Mouse (Mus musculus) neural tube, embryonic 15.5 days (tissue): ENCODE data around the gene Csnk2b. TPM values are rescaled to one million over a fixed set of nuclear protein-coding genes. Genes with fewer than 3 reads are reported as not detected.

Experiments
- ATAC-seq: fragments of 200-750 bp; cut with Nextera tagmentation; 2 replicates; pipeline ENCODE4 v1.8.0; 2017; ENCODE audit warnings: mild to moderate bottlenecking, moderate TSS enrichment, moderate library complexity; ENCODE audit not compliant: low FRiP score
- H3K27ac ChIP-seq: fragments of 300-500 bp; sonication (generic); replicated peaks from 2 replicates; pipeline ENCODE4 v1.5.1; 2015; ENCODE audit warnings: mild to moderate bottlenecking, inconsistent platforms
- H3K27me3 ChIP-seq: fragments of 300-500 bp; sonication (generic); replicated peaks from 2 replicates; pipeline ENCODE4 v1.6.1; 2015; ENCODE audit warnings: inconsistent platforms
- H3K36me3 ChIP-seq: fragments of 300-500 bp; sonication (generic); 2 replicates; pipeline ENCODE4 v1.6.1; 2015; ENCODE audit warnings: inconsistent platforms
- H3K4me1 ChIP-seq: fragments of 300-500 bp; sonication (generic); 2 replicates; pipeline ENCODE4 v1.6.1; 2015; ENCODE audit warnings: inconsistent platforms
- H3K4me2 ChIP-seq: fragments of 300-500 bp; sonication (generic); 2 replicates; pipeline ENCODE4 v1.6.1; 2015; ENCODE audit warnings: inconsistent platforms, mild to moderate bottlenecking, moderate library complexity
- H3K4me3 ChIP-seq: fragments of 300-500 bp; sonication (generic); replicated peaks from 2 replicates; pipeline ENCODE4 v1.5.1; 2015; ENCODE audit warnings: mild to moderate bottlenecking, inconsistent platforms
- H3K9ac ChIP-seq: fragments of 300-500 bp; sonication (generic); replicated peaks from 2 replicates; pipeline ENCODE4 v1.6.1; 2015; ENCODE audit warnings: mild to moderate bottlenecking, inconsistent platforms
- H3K9me3 ChIP-seq: fragments of 300-500 bp; sonication (generic); replicated peaks from 2 replicates; pipeline ENCODE4 v1.6.1; 2016; ENCODE audit warnings: inconsistent platforms
- WGBS: fragments of 180-500 bp; shearing (Covaris S2); methylation state at CpG from one replicate; pipeline ENCODE4 v1.1.7; 2015; ENCODE audit warnings: mixed read lengths; 5-methylcytosine and 5-hydroxymethylcytosine counted together
- polyA plus RNA-seq: library from polyadenylated mRNA; unstranded; fragments of >200 nt; fragmentation: Nextera tagmentation; extraction: Ambion mirVana; gene quantifications from 2 replicates; pipeline ENCODE4 v1.2.1, GENCODE M21; 2015

Csnk2b gene
- polyA plus RNA-seq, 1 experiment from 2014 or later: 350 TPM

DNA sequence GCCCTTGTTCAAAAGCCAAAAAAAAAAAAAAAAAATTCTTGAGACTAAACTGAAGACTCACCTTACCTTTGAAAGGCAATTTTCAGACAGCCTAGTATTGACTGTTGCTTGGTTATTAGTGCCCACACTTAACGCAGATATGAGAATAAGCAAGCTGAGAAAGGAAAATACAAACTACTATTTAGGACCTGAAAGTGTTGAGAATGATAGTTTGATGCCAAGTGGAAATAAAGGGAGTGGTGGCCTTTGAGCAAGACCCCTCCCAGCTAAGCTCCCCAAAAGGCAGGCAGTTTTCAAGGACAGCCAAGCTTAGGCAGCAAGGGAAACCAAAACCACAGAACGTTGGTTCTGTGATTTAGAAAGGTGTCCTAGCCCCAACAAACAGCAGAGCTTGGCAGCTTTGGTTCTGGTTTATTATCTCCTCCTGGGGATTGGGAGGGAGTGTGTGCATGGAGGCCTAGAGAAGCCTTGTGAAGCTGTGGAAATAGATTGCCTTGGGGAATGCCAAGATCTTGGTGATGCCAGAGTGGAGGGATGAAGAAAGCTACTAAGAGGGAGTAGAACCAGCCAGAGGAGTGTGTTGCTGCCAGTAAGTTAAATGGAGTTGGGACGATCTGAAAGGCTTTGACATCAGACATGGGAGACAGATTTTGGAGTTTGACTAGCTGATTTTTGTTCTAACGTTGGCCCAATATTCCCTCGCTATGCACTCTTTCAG lies 26.2 kb upstream of the Csnk2b start:
- H3K4me1 ChIP-seq: 0 out of 2 replicates have a peak, but pooled peaks cover 5% of the 10 kb centered on the region
- H3K27ac ChIP-seq: 0 out of 2 replicates have a peak overlapping the region, but pooled peaks have one; percentile 41
- H3K4me2 ChIP-seq: no peak overlapping the region
- H3K27me3 ChIP-seq: no peaks in the 10 kb centered on the region
- no peak overlapping the region for H3K9ac ChIP-seq
- H3K36me3 ChIP-seq: peaks cover 96% of the 10 kb centered on the region
- no peaks in the 10 kb centered on the region for H3K9me3 ChIP-seq
- no peak for ATAC-seq
- WGBS: 65% methylated on average over 5 of the region's 5 CpGs
- no peak overlapping the region for H3K4me3 ChIP-seq

DNA sequence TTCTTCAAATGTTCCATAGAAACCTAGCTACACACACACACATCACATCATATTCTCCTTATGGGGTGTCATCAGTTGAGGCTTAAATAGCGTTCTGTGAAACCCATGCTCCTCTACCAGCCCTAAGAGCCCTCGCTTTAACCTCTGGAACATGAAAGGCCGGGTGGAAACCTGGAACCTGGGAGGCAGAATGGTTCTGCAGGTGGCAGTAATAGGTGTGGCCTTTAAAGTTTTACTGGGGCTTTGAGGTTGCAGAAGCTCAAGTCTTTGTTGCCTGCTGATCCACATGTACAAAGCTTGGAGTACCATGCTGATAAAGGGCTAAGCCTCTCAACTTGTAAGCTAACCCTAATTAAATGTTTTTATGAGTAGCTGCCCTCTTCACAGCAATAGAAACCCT lies 25.5 kb upstream of the Csnk2b start:
- Histone ChIP-seq H3K4me2 (no peak overlapping the region), H3K4me1 (0 out of 2 replicates have a peak, but pooled peaks cover 5% of the 10 kb centered on the region), H3K27me3 (no peaks in the 10 kb centered on the region), H3K9ac (no peak overlapping the region), H3K36me3 (peaks cover 96% of the 10 kb centered on the region), H3K4me3 (no peak overlapping the region), H3K9me3 (no peaks in the 10 kb centered on the region), H3K27ac (no peak overlapping the region; the same call in 1 of the 2 replicates)
- no peak for ATAC-seq
- WGBS: 62% methylated on average over 3 of the region's 3 CpGs

DNA sequence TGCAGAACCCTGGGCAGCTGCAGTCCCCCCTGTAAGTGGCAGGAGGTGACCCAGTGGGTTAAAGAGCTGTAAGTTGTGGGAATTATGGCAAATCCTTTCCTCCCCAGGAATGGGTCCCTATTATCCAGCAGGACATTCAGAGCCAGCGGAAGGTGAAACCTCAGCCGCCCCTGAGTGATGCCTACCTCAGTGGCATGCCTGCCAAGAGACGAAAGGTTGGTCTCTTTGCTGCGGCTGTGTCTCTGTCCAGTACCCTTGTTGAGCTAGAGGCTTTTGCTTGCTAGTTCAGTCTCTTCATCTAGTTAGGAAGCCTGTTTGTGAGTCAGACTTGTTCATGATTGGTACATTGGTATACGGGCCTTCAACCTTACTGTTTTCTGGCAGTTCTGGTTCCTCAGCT lies 24.3 kb upstream of the Csnk2b start:
- H3K27me3 ChIP-seq: no peaks in the 10 kb centered on the region
- H3K9me3 ChIP-seq: no peaks in the 10 kb centered on the region
- H3K9ac ChIP-seq: no peak overlapping the region
- peaks cover 97% of the 10 kb centered on the region for H3K36me3 ChIP-seq
- H3K4me3 ChIP-seq: no peak overlapping the region
- 0 out of 2 replicates have a peak, but pooled peaks cover 5% of the 10 kb centered on the region for H3K4me1 ChIP-seq
- WGBS: 91% methylated on average over 5 of the region's 5 CpGs
- H3K4me2 ChIP-seq: no peak overlapping the region
- no peak for ATAC-seq
- no peak overlapping the region for H3K27ac ChIP-seq

DNA sequence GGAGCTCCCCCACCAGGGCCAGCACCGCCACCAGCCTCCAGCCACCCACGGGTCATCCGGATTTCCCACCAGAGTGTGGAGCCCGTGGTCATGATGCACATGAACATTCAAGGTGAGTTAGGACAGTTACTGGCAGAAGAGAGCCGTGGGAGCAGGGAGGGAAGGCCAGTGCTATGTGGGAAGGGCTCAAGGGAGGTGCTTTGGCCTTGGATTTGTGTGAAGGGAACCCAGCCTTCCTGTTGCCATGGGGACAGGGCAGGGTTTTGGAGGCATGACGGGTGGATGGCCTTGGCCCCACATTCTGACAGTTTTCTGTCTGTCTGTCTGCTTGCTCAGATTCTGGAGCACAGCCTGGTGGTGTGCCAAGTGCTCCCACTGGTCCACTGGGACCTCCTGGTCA lies 20.1 kb upstream of the Csnk2b start:
- peaks cover 18% of the 10 kb centered on the region for H3K4me1 ChIP-seq
- H3K36me3 ChIP-seq: peaks cover 86% of the 10 kb centered on the region
- H3K9ac ChIP-seq: no peak overlapping the region
- no peak overlapping the region for H3K27ac ChIP-seq
- no peak overlapping the region for H3K4me3 ChIP-seq
- H3K4me2 ChIP-seq: no peak overlapping the region
- 91% methylated on average over 6 of the region's 6 CpGs for WGBS
- ATAC-seq: no peak
- H3K9me3 ChIP-seq: no peaks in the 10 kb centered on the region
- no peaks in the 10 kb centered on the region for H3K27me3 ChIP-seq

DNA sequence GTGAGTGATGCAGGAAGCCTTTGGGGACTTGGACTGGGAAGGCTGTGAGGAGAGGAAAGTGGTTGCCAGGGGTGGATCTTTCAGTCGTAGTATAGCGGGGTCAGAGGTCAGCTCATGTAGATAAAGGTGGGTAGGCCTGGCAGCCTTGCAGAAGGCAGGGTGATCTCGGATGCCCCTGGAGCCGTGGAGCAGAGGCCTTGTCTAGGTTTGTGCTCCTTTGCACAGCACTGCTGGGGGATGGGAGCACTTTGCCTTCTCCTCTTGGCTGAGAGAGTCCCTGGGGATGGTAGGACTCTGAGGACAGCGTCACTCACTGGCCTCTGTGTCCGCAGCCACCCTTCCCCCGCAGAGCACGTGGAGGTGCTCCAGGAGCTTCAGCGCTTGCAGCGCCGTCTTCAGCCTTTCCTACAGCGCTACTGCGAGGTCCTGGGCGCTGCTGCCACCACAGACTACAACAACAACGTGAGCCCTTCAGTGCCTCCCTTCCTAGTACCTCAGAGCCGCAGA lies 18.7 kb upstream of the Csnk2b start:
- ATAC-seq: no peak
- Histone ChIP-seq H3K9ac (no peak overlapping the region), H3K27me3 (no peaks in the 10 kb centered on the region), H3K36me3 (peaks cover 72% of the 10 kb centered on the region), H3K4me2 (no peak overlapping the region), H3K9me3 (no peaks in the 10 kb centered on the region), H3K27ac (no peak overlapping the region), H3K4me3 (no peak overlapping the region), H3K4me1 (peaks cover 27% of the 10 kb centered on the region)
- WGBS: 81% methylated on average over 16 of the region's 16 CpGs

DNA sequence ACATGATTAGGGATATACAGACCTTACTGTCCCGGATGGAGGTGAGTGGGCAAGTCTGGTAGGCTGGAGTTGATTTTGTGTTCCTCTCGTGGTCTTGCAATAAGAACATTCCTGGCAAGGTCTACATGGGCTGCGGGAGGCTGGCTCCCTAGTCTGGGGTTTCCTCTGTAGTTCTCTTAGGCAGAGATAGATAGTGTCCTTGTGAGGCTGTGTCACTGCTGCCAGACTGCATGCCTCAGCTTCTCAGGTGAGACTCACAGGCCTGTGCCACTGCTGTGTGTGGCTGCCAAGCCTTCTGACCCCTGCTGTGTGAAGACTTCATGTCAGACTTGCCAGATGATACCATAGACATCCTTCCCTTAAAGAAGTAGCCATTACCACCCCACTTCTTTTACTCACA lies 17.4 kb upstream of the Csnk2b start:
- no peaks in the 10 kb centered on the region for H3K9me3 ChIP-seq
- 94% methylated on average over 3 of the region's 3 CpGs for WGBS
- H3K4me2 ChIP-seq: no peak overlapping the region
- no peaks in the 10 kb centered on the region for H3K27me3 ChIP-seq
- ATAC-seq: no peak
- no peak overlapping the region for H3K4me3 ChIP-seq
- no peak overlapping the region for H3K27ac ChIP-seq
- no peak overlapping the region for H3K9ac ChIP-seq
- peaks cover 59% of the 10 kb centered on the region for H3K36me3 ChIP-seq
- peaks cover 29% of the 10 kb centered on the region for H3K4me1 ChIP-seq

DNA sequence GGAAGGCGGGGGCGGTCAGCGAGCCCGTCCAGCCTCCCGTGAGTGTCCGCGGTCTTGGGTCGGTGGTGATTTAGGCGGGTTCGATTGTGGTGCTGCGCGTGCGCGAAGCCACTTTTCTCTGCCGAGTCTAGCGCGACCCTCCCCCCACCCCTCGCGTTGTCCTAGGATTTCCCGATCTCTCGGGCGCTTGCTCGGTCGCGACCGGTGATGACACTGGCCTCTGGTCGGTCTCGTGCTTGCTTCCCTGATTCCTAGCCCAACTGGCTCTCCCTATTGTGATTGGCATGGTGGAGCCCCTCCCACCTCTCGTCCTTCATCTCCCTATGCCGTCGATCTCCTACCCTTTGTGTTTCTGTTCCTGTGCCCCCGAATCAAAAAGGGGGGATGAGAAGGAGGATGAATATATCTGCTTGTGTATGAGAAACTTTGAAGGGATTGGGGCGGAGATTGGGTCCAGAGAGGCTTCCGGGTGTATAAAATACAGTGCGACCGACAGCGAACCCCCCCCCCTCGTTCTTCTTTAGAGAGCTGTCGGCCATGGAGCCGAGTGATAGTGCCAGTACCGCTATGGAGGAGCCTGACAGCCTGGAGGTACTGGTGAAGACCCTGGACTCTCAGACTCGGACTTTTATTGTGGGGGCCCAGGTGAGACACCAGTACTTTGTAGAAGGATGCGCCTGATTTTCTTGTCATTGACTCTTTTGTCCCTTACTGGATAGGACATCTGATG lies 13.9 kb upstream of the Csnk2b start:
- peaks cover 35% of the 10 kb centered on the region for H3K4me1 ChIP-seq
- H3K9ac ChIP-seq: peak overlapping the region; percentile 78
- H3K27ac ChIP-seq: peak overlapping the region; percentile 98
- H3K4me3 ChIP-seq: peak overlapping the region; percentile 73
- H3K9me3 ChIP-seq: no peaks in the 10 kb centered on the region
- H3K36me3 ChIP-seq: peaks cover 26% of the 10 kb centered on the region
- WGBS: 1% methylated on average over 43 of the region's 43 CpGs
- peak; percentile 74 for ATAC-seq
- H3K27me3 ChIP-seq: no peaks in the 10 kb centered on the region
- peak overlapping the region; percentile 89 for H3K4me2 ChIP-seq

DNA sequence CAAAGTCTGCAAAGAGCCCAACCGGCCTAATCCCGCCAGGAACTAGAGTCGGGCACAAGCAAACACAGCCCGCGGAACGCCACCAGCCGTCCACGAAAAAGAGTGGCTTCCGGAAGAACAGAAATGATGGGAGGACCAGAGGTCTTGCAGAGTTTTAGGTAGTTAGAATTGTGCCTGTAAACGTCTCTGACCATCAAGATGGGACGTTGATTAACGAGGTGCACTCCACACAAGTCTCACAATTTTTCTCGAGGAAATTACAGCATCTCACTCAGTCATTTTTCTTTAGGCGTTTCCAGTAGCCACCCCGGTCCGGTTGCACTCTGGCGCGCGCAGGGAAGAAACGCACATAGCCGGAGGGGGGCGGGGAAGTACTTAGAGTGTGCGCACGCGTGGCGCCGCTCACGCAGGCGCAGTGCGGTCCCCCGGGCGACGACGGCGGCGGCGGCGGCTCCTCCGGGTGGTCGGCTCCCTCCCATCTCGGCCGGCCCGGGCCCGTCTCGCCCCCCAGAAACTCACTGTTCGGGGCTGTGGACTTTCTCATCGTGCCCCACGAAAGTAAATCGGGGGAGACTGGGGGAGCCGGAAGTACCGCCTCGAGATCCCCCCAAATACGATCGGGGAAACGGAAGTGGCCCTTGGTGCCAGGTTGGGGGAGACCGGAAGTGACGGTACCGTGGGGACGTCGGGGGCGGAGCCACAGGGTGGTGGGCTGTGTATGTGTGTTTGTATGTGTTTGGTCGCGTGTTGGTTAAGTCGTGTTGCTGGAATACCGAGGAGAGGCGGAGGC lies 13.1 kb upstream of the Csnk2b start, which contains the start of gene Bag6:
Gene Bag6, plus strand, starts transcription at position 378 of the 790 bp plus-strand sequence.
- H3K9ac ChIP-seq: peak within 1 kb of the TSS; percentile 78
- peak within 1 kb of the TSS; percentile 73 for H3K4me3 ChIP-seq
- peak; percentile 95 for ATAC-seq
- H3K36me3 ChIP-seq: peaks cover 21% of the 10 kb centered on the region
- H3K9me3 ChIP-seq: no peaks in the 10 kb centered on the region
- H3K27ac ChIP-seq: peak within 1 kb of the TSS; percentile 98
- peak within 1 kb of the TSS; percentile 89 for H3K4me2 ChIP-seq
- WGBS: under 1% methylated on average over 66 of the region's 66 CpGs
- no peaks in the 10 kb centered on the region for H3K27me3 ChIP-seq
- peaks cover 35% of the 10 kb centered on the region for H3K4me1 ChIP-seq

DNA sequence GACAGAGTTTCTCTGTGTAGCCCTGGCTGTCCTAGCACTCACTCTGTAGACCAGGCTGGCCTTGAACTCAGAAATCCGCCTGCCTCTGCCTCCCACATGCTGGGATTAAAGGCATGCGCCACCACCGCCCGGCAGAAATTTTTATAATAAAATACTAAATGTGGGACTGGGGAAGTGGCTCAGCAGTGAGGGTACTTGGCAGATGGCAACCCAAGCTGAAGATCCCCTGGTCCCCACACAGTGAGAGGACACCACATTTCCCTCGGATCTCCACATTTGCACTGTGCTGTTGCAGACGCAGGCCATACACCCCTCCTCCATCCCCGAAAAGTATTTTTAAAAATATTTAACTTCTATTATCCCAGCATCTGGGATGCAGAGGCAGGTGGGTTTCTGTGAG lies 11.7 kb upstream of the Csnk2b start:
- no peaks in the 10 kb centered on the region for H3K9me3 ChIP-seq
- H3K36me3 ChIP-seq: peaks cover 6% of the 10 kb centered on the region
- H3K27ac ChIP-seq: no peak overlapping the region
- 95% methylated on average over 7 of the region's 7 CpGs for WGBS
- no peak overlapping the region for H3K4me2 ChIP-seq
- ATAC-seq: no peak
- H3K27me3 ChIP-seq: no peaks in the 10 kb centered on the region
- H3K4me1 ChIP-seq: peaks cover 39% of the 10 kb centered on the region
- no peak overlapping the region for H3K4me3 ChIP-seq
- no peak overlapping the region for H3K9ac ChIP-seq

DNA sequence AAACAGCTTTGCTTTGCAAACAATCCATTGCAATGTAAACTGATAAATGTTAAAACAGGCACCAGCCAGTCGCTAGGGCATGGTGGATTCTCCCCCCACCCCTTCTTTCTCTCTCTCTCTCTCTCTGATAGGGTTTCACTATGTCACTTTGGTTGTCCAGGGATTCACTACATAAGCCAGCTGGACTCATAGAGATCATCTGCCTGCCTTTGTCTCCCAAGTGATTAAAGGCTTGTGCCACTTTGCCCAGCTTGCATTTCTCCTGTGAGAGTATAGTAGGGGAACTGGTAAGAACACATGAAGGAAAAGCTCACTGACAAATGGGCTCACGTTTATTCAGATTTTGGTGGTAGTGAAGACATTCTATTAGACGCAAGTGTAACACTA lies 10.3 kb upstream of the Csnk2b start:
- WGBS: 85% methylated on average over 3 of the region's 3 CpGs
- Histone ChIP-seq H3K4me2 (no peak overlapping the region), H3K4me3 (no peak overlapping the region), H3K9me3 (no peaks in the 10 kb centered on the region), H3K27me3 (no peaks in the 10 kb centered on the region), H3K4me1 (peaks cover 36% of the 10 kb centered on the region), H3K9ac (no peak overlapping the region), H3K27ac (no peak overlapping the region), H3K36me3 (peaks cover 2% of the 10 kb centered on the region; the same call in 1 of the 2 replicates)
- ATAC-seq: no peak

DNA sequence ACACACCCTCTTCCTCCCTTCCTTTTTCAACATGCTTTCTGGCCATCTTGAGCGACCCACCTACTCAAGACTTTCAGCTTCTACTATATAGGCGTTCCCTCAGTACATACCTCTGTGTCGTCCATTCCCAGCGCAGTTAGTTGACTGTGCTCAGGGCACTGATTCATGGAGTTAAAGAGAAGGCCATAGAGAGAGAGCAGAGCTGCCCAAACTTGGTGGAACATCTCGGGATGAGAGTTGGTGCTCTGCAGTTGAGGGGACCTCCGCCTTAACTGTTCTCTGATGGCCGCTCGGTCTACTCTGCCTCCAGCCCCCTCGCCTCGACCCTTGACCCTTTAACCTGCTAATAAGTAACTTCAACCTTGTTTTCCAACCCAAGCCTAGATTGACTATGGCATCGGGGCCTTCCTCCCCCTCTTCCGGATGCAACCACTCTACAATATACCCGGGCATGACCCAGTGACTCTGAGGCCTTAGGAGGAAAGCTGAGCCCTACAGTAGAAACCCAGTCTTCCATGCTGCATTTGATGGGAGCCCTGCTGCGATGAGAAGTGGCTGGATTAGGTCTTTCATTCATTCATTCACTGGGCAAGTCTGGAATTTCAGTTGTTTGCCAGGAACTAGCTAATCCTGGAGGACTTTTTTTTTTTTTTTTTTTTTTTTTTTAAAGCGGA lies 9.8 kb upstream of the Csnk2b start, which contains the start of gene Apom:
Gene Apom, minus strand, starts transcription at position 551 of the 674 bp plus-strand sequence.
- 85% methylated on average over 15 of the region's 15 CpGs for WGBS
- no peak for ATAC-seq
- Histone ChIP-seq H3K27me3 (no peaks in the 10 kb centered on the region), H3K9me3 (no peaks in the 10 kb centered on the region), H3K4me1 (peaks cover 36% of the 10 kb centered on the region), H3K4me3 (no peak within 1 kb of the TSS), H3K4me2 (no peak within 1 kb of the TSS), H3K9ac (no peak within 1 kb of the TSS), H3K27ac (no peak within 1 kb of the TSS), H3K36me3 (peaks cover 2% of the 10 kb centered on the region; the same call in 1 of the 2 replicates)
